Comparison of ENCODE assay signal across 17 mouse cellular contexts in the genomic region with DNA sequence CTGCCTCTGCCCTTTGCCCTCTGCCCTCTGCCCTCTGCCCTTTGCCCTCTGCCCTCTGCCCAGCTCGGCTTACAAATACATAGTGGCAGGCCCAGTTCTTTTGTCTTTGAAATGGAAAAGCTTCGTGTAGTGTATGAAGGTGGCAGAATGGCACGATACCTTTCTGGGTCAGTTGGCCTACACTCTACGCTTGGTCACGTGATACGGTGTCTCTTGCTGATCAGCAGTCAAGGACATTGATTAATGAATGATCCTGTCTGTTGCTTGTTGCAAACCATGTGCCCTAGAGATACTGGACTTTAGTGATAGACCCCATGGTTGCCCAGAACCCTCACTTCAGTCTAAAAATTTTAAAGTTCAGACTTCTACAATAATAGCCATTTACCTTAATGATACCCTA.
DNase-seq lines count a peak whose midpoint lies in the region; ATAC-seq and TF ChIP-seq lines count a peak whose summit lies in the region.
"Had no signal": no experiment of that assay in that cellular context is flagged by ENCODE, and none has a peak within 500 bp of the region (broad histone marks: within the 10 kb centered on the region; RNA-seq: fewer than 3 reads in every experiment).

No protein-coding gene starts in this region.

- WGBS in kidney, adult 2 months, result 63% methylated on average over 6 of the region's 6 CpGs
- WGBS in kidney, embryonic 15.5 days, result 82% methylated on average over 6 of the region's 6 CpGs
- WGBS in liver, adult 2 months, result 20% methylated on average over 6 of the region's 6 CpGs
- 72% methylated on average over 6 of the region's 6 CpGs for WGBS in liver, embryonic 16.5 days (ENCODE audit: insufficient replicate concordance)
- 83% methylated on average over 6 of the region's 6 CpGs for WGBS in liver, embryonic 12.5 days (ENCODE audit: insufficient replicate concordance)

- TF ChIP-seq POLR2A in kidney, adult 2 months (IDR thresholded peaks at IDR 0.05; ENCODE audit: low read depth, low read length), result no peak
- no peak for TF ChIP-seq POLR2A in liver, adult 2 months (IDR thresholded peaks at IDR 0.05; ENCODE audit: extremely low read depth, insufficient read depth, low read length)

- peaks cover 15% of the 10 kb centered on the region; the same call in 1 of the 2 replicates for H3K79me2 ChIP-seq in liver, adult 2 months (ENCODE audit: control insufficient read depth, insufficient read depth, low read length)

- TF ChIP-seq CTCF in kidney, adult 2 months (conservative IDR thresholded peaks at IDR 0.05; ENCODE audit: insufficient read depth, insufficient read length, low read depth, low read length), result no peak
- no peak for TF ChIP-seq CTCF in liver, adult 2 months (IDR thresholded peaks at IDR 0.05; ENCODE audit: low read depth, low read length)

- H3K27ac ChIP-seq in kidney, adult 2 months (ENCODE audit: insufficient read depth, low read depth, low read length), result no peak overlapping the region
- no peak overlapping the region for H3K27ac ChIP-seq in kidney, embryonic 15.5 days
- H3K27ac ChIP-seq in liver, adult 2 months (replicated peaks; ENCODE audit: insufficient read depth, low read depth, low read length), result no peak overlapping the region
- H3K27ac ChIP-seq in liver, embryonic 16.5 days (ENCODE audit: low read length), result no peak overlapping the region
- no peak overlapping the region for H3K27ac ChIP-seq in liver, embryonic 12.5 days

- H3K9ac ChIP-seq in kidney, embryonic 15.5 days, result no peak overlapping the region
- H3K9ac ChIP-seq in liver, adult 2 months (ENCODE audit: low read depth, low read length), result no peak overlapping the region
- H3K9ac ChIP-seq in liver, embryonic 16.5 days (ENCODE audit: low read depth, low read length), result no peak overlapping the region
- no peak overlapping the region for H3K9ac ChIP-seq in liver, embryonic 12.5 days

- no peak overlapping the region for H3K4me2 ChIP-seq in kidney, embryonic 15.5 days
- no peak overlapping the region for H3K4me2 ChIP-seq in liver, embryonic 16.5 days (ENCODE audit: low read depth, low read length)
- no peak overlapping the region for H3K4me2 ChIP-seq in liver, embryonic 12.5 days

- H3K27me3 ChIP-seq in kidney, adult 2 months (replicated peaks; ENCODE audit: control insufficient read depth, insufficient read depth, low read length), result no peaks in the 10 kb centered on the region
- no peaks in the 10 kb centered on the region for H3K27me3 ChIP-seq in kidney, embryonic 15.5 days
- no peaks in the 10 kb centered on the region for H3K27me3 ChIP-seq in liver, adult 2 months (ENCODE audit: control insufficient read depth, insufficient read depth, low read length)
- no peaks in the 10 kb centered on the region for H3K27me3 ChIP-seq in liver, embryonic 16.5 days (ENCODE audit: control insufficient read depth, insufficient read depth, low read depth, low read length)
- no peaks in the 10 kb centered on the region for H3K27me3 ChIP-seq in liver, embryonic 12.5 days (replicated peaks)
- H3K27me3 ChIP-seq: CH12.LX, Patski had no signal

- peak; percentile 40 for DNase-seq in kidney, adult 2 months
- no peak for DNase-seq in kidney, adult 18-20 months
- DNase-seq in kidney, adult 9 months, result peak; percentile 31
- DNase-seq in liver, adult 2 months (ENCODE audit: extremely low read depth, low read depth, low spot score), result peak; percentile 93
- DNase-seq in liver, result no peak
- DNase-seq: adrenal gland, postnatal 25 days; B cell, adult 2 months; cerebellum, adult 11 months; cerebellum, adult 11-12 months had no signal

- no peak for ATAC-seq in kidney, embryonic 15.5 days (replicated peaks; ENCODE audit: low FRiP score)
- 0 out of 2 replicates have a peak, but pooled peaks have one; percentile 23 for ATAC-seq in liver, embryonic 16.5 days (ENCODE audit: low read depth)
- no peak for ATAC-seq in liver, embryonic 12.5 days
- ATAC-seq: activated CD4-positive, CD25-positive, alpha-beta regulatory T cell, adult 4 months; CD4-positive, CD25-positive, alpha-beta regulatory T cell, adult 4 months; Patski had no signal

- H3K4me1 ChIP-seq in kidney, adult 2 months (ENCODE audit: control insufficient read depth, insufficient read depth, low read length), result peaks cover 6% of the 10 kb centered on the region; the same call in 1 of the 2 replicates
- peaks cover 8% of the 10 kb centered on the region for H3K4me1 ChIP-seq in kidney, embryonic 15.5 days
- peaks cover 11% of the 10 kb centered on the region for H3K4me1 ChIP-seq in liver, adult 2 months (ENCODE audit: control insufficient read depth, insufficient read depth, low read length)
- peaks cover 6% of the 10 kb centered on the region for H3K4me1 ChIP-seq in liver, embryonic 16.5 days (ENCODE audit: control insufficient read depth, low read depth, low read length)
- peaks cover 29% of the 10 kb centered on the region for H3K4me1 ChIP-seq in liver, embryonic 12.5 days

- no peaks in the 10 kb centered on the region for H3K9me3 ChIP-seq in kidney, embryonic 15.5 days (replicated peaks)
- no peaks in the 10 kb centered on the region for H3K9me3 ChIP-seq in liver, embryonic 16.5 days (replicated peaks; ENCODE audit: control insufficient read depth, low read length)
- H3K9me3 ChIP-seq in liver, embryonic 12.5 days (replicated peaks), result no peaks in the 10 kb centered on the region

- no peaks in the 10 kb centered on the region for H3K36me3 ChIP-seq in kidney, adult 2 months (ENCODE audit: control insufficient read depth, insufficient read depth, low read length)
- H3K36me3 ChIP-seq in kidney, embryonic 15.5 days, result peaks cover 8% of the 10 kb centered on the region; the same call in 1 of the 2 replicates
- no peaks in the 10 kb centered on the region for H3K36me3 ChIP-seq in liver, adult 2 months (ENCODE audit: control insufficient read depth, insufficient read depth, low read length)
- no peaks in the 10 kb centered on the region; the same call in 1 of the 2 replicates for H3K36me3 ChIP-seq in liver, embryonic 16.5 days (ENCODE audit: control insufficient read depth, insufficient read depth)
- peaks cover 28% of the 10 kb centered on the region; the same call in 1 of the 2 replicates for H3K36me3 ChIP-seq in liver, embryonic 12.5 days
- H3K36me3 ChIP-seq: G1E had no signal

- no peak overlapping the region for H3K4me3 ChIP-seq in kidney, adult 2 months (ENCODE audit: insufficient read depth, low read depth, low read length)
- H3K4me3 ChIP-seq in kidney, embryonic 15.5 days (replicated peaks), result no peak overlapping the region
- H3K4me3 ChIP-seq in liver, adult 2 months (ENCODE audit: insufficient read depth, low read depth, low read length), result no peak overlapping the region
- no peak overlapping the region for H3K4me3 ChIP-seq in liver, embryonic 16.5 days (ENCODE audit: low read depth, low read length)
- no peak overlapping the region for H3K4me3 ChIP-seq in liver, embryonic 12.5 days

Comparison
In these comparisons a context has a peak if more than half of its experiments do, and no peak if none do; other contexts are left out.
1. DNase-seq: peak in kidney, adult 2 months (single experiment), kidney, adult 9 months (single experiment) and liver, adult 2 months (single experiment); none in kidney, adult 18-20 months (single experiment) and liver (single experiment).